Mouse (Mus musculus): ENCODE results near the gene Tmem63b.
"Not testable (repeated sequence)": the region's sequence is repeated elsewhere in the genome, so short reads cannot be mapped to it uniquely, and the experiment has no call there.

Tmem63b gene

DNA sequence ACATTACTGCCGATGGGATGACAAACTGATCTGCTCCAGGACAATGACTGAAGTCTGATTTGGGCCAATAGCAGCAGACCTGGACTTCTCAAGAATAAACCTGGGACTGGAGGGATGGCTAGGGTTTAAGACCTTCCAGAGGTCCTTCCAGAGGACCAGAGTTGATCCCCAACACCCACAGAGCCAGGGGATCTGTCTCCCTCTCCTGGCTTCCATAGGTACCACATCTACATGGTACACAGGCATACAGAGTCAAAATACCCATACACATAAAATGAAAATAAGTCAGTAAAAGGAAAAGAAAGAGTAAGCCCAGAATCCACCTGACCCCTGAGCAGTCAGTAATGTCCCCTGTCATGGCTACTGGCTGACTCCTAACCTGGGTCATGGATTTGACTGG is 14.9 kb downstream of the Tmem63b start:
- DNase-seq (ENCODE audit: low spot score) = no peak

DNA sequence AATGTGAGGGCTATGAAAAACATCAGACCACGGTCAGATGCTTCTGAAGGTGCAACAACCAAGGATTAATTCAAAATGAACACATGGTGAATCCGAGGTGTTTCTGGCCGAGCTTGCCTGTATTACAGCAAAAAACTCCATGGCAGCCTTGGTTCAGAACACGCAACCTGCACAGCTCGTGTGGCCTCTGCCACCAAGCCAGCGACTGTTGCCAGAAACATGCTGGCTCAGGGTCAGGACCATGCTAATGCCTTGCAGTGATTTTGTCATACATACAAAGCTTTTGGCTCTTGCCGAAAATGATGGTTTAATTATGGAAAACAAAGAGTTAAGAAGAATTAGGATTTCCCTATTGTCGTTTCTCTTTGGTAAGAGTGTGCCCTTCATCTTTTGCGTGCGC is 18.7 kb downstream of the Tmem63b start:
- no peak for DNase-seq (ENCODE audit: low spot score)

DNA sequence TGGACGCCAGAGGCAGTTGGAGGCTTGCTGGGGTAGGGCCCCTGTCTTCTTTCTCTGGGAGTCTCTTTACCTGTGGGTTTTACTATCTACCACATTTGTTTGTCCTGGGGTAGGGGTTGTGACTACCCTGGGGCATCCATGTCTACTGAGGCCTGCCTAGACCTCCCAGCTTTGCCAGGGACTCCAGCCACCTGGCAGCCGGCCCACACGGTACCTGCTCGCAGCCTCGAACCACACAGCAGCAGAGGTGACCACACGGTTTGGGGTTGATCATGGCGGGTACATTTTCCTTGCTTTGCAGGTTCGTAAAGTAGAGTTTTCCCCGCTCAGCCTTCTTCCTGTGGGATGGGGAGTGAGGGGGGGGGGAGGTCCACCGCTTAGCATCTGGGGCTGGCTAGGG is 19.2 kb downstream of the Tmem63b start:
- no peak for DNase-seq (ENCODE audit: low spot score)

DNA sequence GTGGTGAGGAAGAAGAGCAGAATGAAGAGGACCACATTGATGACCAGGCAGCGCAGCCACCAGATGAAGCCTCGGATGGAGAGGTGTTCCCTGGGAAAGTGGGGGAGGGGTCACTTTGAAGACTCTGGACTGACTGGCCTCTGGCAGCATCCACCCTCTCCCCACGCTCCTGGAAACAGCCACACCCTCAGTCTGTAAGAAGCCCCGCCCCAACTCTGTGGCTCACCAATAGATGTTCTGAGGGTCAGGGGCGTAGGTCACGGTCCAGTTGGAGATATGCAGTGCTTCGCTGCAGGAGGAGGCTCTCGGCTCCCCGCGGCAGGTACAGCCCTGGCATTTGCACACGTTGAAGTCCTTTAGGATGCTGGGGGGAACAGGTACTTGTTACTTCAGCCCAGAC is 20.6 kb downstream of the Tmem63b start:
- DNase-seq (ENCODE audit: low spot score) = no peak

DNA sequence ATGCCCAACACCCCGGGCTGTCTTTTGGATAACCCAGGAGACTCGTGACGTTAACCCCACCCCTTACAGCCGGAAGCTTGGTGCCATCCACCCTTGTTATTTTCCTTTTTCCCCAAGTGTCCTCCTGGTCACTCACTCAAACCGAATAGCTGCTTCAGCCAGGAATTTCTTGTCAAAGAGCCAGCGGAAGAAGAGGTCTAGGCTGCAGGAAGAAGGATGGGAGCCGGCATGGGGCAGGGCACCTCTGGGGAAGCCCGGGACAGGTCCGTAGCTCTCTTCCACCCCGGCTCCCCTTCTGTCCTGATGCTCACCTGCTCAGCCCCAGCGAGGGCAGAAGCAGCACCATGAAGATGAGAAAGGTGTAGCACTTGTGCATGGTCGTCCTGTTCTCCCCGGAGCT is 22.1 kb downstream of the Tmem63b start:
- DNase-seq (ENCODE audit: low spot score) = no peak

DNA sequence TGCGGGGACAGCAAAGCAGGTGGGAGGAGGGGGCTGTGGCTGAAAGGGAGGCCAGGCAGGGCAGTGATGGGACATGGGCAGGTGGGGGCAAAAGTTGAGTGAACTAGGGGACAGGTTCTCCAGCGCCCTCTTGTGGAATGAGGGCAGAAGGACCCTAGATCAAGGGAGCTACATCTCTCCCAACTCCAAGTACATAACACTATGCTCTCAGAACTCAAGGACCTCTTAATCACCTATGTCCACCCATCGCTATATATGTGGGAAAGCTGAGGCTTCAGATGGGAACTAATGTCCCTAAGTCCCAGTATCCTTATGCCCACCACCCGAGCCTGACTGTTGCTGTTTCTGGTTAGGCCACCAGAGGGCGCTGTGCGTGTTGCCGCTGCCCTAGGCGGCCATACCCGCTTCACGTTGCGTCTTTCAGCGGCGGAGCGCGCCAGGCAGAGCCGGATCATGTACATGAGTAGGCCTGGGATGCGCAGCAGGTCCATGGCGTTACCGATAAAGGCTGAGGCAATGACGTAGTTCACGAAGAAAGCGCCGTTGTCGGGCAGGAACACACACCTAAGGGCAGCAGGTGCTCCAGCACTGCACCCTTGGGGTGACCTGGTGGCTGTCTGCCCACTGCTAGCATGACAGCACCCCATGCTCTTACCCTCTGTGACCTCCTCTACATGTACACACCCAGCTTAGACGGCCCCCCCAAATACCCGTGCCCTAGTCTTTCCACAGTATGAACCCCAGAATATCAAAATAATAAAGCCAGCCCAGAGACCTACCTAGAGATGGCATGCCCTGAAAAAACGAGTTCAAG is 23.4 kb downstream of the Tmem63b start:
- peak; percentile 54 for DNase-seq (ENCODE audit: low spot score)

DNA sequence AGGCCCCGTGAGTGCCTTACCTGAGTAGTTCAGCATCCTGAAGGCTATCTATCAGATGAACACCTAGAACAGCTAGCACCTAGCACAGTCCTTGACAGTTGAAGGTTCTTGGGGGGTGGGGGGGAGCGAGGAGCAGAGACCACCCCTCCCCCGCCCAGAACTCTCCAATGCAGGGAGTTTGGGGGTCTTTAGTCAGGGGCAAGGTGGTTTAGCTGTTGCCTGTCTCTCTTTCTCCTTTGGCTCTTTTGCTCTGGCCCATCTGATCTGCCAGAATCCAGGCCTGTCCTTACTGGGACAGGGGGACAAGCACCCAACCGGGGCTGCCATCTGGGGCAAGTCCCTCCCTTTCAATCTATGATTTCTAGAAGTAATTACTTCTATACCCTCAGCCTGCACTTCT is 27.5 kb downstream of the Tmem63b start, which contains the start of gene Capn11:
Gene Capn11, minus strand, starts transcription at position 101 of the 400 bp plus-strand sequence.
- DNase-seq (ENCODE audit: low spot score) = no peak

DNA sequence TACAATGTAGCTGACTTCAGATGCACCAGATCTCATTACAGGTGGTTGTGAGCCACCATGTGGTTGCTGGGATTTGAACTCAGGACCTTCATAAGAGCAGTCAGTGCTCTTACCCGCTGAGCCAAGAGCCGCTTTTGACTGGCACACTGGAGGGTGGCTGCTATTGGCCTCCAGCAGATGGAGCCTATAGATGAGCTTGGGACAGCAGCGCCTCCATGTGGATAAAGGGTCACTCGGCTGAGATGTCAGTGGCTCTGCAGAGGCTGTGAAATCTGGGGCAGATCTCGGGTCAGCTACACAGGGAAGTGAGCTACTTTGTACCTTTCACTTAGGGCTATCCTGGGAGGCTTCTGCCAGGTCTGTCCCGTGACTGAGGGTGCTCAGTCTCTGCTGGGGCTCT is 30.9 kb downstream of the Tmem63b start:
- no peak for DNase-seq (ENCODE audit: low spot score)

DNA sequence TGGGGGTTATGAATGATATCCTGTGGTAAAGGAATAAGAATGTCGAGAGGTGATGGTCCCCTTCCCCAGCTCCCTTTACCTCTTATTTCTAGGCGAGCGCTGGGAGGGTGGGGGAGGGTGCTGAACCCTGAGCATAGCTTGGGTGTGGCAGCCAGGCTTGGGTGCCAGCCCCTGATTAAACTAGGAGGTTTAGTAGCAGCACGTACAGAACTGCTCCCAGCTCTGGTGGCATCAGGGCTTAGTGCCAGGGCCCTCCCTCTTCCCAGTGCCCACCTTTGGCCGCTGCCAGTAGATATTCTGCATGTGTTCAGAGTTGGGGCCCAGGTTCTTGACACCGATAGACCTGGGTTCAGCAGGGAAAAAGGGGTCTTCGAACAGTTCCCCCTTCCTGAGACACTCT is 33.5 kb downstream of the Tmem63b start:
- DNase-seq (ENCODE audit: low spot score) = no peak

DNA sequence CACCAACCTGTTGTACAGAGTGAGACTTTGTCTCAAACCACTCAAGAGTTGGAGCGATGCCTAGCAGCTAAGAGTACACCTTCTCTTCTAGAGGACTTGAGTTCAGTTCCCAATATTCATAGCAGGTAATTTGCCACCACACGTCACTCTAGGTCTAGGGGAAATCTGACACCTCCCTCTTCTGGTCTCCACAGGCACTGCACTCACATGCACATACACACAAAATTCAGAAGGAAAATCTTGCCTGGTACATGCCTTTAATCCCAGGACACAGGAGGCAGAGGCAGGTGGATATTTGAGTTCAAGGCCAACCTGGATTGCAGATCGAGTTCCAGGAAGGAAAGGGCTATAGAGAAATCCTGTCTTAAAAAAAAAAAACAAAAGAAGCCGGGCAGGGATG is 42.5 kb downstream of the Tmem63b start:
- DNase-seq (ENCODE audit: low spot score) = no peak

DNA sequence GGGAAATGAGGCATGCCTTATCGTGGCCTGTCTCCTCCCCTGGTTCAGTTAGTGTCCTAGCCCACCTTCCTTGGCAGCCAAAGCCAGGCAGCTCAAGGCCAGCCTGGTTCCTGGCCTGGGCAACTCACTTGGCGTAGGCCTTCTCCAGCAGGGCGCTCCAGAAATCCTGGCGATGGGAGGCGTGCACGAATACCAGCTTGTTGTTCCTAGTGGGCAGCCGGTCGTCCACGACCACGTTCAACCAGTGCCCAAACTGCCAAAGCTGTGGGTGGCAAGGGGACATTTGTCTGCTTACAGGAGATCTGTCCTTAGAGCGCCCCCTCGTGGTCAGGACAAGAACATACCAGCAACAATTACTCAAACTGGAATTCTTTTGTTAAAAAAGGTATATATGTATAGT is 44.0 kb downstream of the Tmem63b start:
- DNase-seq (ENCODE audit: low spot score) = peak; percentile 43

DNA sequence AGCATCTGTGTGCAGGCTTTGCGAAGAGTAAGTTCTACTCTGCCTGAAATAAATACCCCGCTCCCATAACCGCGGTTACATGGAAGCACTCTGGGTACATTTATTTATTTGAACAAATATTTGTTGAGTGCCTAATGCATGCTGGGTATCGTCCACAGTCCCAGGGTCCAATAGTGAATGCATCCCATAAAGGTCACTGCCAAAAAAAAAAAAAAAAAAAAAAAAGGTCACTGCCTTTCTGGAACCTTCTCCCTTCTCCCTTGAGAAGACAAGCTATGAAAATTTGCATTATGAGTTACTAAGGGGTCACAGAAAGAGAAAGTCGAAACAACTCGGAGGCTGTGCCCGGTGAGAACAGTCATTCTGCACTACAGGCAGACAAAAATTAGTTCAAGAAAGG is 44.7 kb downstream of the Tmem63b start:
- DNase-seq (ENCODE audit: low spot score) = no peak

DNA sequence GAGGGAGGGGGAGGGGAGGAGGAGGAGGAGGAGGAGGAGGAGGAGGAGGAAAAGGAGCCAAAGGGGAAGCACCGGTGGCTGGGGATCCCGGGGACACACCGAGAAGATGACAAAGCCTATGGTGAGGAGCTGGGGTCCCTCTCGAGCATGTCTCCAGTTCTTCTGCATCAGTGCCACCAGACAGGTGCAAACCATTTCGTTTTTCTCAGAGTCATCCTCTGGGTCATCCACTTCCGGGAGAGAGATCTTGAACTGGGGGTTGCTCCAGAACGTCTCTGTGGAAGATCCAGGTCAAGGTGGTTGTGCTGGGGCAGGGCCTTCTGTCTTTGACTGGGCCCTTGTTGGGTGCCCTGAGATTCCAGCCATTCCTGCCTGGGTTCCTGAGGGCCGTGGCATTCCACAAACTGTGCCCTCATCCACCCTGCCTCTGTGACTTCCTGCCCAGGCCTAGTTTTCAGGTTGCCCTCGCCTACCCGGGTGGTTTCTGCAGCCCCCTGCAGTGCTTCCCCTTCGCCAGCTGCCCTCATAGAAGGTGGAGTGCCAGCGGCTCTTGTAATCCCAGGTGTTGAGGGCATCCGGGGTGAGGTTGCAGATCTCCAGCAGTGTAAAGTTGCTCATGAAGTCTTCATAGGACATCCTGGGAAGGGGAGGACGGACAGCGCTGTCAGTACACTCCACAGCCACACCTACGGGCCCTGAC is 48.0 kb downstream of the Tmem63b start:
- no peak for DNase-seq (ENCODE audit: low spot score)

DNA sequence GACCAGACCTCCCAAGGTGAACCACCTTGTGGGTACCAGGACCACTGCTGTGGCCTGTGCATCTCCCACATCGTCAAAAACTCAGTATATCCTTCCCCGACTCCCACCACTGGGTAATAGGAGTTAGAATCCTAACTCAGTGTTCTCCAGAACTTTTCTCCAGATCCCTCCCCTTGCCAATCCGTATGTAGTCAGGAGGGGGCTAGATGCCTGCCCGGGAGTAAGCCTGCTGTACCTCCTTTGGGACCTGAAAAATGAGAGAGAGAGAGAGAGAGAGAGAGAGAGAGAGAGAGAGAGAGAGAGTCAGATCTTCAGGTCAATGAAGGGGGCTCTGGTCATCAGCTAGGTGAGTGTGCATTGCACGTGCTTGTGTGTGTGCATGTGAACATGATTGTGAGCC is 52.7 kb downstream of the Tmem63b start:
- no peak for DNase-seq (ENCODE audit: low spot score)

DNA sequence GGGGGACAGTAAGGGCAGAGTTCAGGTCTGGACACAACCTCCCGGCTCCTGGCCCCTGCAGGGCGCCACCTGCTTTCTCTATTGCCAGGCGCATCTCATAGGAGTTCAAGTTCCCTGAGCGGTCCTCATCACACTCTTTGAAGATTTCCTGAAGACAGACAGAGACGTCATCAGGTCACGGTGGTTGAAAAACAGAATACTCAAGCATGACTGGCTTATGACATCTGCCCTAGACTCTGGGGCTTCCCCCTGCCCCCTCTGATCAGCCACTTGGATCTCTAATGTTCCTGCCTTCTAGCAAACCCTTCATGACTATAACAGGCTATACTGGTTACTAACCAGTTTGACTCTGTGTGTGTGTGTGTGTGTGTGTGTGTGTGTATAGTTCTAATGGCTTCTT is 54.8 kb downstream of the Tmem63b start:
- no peak for DNase-seq (ENCODE audit: low spot score)

DNA sequence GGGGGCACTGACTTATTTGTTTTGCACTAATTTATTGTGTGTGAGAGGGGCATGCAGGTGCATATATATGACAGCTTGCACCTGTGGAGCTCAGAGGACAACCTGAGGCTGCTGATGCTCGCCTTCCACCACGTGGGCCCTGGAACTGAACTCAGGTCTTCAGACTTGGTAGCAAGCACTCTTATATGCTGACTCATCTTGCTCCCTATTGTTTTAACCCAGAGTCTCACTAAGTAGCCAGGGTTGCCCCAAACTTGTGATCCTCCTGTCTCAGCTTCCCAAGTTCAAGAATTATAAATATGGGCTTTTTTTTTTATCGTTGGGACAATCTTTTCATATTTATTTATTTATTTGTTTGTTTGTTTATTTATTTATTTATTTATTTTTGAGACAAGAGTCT is 55.7 kb downstream of the Tmem63b start:
- no peak for DNase-seq (ENCODE audit: low spot score)

DNA sequence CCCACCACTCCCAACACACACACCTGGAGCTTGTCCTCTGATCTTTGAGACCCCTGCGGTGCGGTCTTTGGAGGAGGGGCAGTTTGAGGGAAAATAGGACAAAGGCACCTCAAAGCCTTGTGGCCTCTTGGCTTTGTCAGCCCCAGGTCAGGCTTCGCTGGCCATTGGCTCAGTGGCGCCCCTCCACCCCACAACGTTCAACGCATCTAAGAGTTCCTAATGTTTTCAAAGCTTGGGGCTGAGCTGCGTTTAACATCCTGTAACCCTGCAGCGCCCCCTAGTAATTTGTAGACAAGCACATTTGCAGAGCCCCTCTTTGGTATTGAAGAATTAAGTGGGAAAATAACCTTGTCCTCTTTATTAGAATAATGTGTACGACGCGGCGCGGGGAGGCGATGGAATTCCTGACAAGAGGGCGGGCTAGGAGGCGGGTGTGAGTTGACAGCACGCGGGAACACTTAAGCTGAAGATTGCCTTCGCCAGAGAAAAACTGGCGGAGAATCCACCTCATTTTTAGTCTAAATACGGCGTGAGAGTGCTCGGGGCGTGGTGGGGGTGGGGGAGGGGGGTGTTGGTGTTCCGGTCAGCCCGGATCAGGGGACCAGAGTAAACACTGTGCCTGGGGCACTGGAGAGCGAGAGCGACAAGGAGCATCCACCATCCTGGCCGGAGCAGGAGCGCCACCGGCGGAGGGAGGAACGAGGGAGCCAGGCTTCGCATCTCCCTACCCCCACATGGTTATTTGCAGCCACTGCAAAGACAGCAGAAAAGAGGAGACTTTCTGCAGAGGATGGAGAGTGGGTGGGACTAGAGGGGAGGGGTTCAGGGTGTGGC is 56.6 kb downstream of the Tmem63b start:
- peak; percentile 61 for DNase-seq (ENCODE audit: low spot score)

DNA sequence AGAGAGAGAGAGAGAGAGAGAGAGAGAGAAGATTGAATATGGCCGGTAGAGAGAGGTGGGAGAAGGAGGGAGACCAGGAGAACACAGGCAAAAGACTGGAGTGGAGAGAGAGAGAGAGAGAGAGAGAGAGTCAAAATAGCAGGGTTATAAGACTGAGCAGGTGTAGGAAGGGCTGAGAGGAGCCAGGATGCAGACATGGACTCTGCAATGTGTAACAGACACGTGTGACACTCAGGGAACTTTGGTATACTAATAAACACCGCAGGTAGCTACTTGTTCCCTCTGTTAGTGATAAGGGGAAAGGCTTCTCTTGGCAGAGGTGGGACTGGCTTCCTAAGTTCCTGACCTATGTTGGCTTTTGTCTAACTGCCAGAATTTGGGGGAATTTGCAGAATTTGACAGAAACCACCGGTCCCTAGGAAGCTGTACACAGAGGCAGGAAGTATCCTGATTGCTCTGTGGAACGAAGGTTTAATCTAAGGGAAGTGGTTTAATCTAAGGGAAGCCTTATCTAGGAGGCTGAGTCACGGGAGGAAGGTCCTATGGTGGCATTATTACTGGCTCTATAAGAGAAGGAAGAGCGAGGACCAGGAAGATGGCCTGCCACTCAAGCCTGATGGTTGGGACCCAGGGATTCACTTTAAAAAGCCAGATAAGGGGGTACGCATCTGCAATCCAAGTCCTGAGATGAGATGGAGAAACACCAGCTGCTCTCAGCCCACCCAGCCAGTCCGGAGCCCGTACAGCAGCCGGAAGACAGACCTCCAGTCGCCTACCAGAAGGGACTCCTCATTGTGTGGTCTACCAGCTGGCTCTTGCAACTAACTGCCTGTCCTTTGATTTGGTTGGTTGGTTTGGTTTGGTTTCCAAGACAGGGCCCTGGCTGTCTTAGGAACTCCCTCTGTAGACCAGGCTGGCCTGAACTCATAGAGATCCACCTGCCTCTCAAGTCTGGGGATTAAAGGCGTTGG is 57.5 kb downstream of the Tmem63b start:
- no peak for DNase-seq (ENCODE audit: low spot score)

DNA sequence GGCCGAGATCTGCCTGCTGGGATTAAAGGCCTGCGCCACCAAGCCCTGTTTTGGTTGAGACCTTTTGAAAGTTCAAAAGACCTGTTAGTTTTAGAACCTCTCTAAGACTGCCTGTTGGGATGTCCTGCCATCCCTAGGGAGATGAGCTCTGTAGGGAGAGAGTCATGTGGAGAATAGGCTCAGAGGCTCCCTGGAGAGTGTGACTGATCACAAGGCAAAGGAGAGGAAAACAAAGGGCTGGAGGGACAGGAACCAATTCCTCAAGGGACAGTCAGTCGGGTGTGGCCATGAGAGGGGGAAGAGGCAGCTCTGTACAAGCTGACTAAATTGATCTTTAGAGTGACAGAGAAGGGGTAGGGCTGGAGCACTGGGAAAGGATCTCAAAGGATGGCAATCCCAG is 58.5 kb downstream of the Tmem63b start:
- DNase-seq (ENCODE audit: low spot score) = no peak

DNA sequence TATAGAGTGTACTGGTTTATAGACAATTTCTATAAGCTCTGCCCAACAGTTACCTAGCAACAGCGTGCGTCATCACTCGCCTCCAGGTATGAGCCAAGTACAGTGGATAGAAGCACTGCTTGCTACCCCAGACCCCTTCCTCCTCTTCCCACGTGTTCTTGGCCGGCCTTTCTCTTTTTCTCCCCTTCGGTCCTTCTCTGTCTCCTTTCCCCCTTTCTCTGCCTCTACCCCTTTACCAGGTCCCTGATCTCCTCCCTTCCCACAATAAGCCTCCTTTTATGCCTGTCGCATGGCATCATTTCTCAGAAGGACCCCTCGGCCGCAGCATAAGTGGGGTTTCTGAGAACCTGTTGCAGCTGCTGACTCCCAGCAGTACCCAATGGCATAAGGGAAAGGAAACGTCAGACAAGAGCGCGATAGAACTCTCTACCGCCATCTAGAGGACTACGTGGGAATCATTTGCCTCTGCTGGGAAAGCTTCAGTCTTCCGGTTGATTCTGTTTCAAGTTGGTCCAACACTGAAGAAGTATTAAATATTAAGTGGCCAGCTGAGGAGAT is 60.0 kb downstream of the Tmem63b start:
- DNase-seq (ENCODE audit: low spot score) = peak; percentile 61

DNA sequence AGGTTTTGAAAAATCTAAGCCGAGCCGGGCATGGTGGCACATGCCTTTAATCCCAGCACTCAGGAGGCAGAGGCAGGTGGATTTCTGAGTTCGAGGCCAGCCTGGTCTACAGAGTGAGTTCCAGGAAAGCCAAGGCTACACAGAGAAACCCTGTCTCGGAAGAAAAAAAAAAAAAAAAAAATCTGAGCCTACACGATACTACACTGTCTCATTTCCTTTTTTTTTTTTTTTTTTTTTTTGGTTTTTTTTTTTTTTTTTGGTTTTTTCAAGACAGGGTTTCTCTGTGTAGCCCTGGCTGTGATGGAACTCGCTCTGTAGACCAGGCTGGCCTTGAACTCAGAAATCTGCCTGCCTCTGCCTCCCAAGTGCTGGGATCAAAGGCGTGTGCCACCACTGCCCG is 63.3 kb downstream of the Tmem63b start:
- not testable (repeated sequence) for DNase-seq (ENCODE audit: low spot score)

Data from layer of hippocampus, adult 9-10 months (tissue).